Mouse (Mus musculus): Measurements from ENCODE around the gene Fosb. TPM values are rescaled to one million over a fixed set of nuclear protein-coding genes. Genes with fewer than 3 reads are reported as not detected.
A peak's percentile ranks its signal among the peaks of the same experiment; 100 is the strongest.

The Fosb gene
- polyA plus RNA-seq, 1 experiment = 2.1 TPM

DNA sequence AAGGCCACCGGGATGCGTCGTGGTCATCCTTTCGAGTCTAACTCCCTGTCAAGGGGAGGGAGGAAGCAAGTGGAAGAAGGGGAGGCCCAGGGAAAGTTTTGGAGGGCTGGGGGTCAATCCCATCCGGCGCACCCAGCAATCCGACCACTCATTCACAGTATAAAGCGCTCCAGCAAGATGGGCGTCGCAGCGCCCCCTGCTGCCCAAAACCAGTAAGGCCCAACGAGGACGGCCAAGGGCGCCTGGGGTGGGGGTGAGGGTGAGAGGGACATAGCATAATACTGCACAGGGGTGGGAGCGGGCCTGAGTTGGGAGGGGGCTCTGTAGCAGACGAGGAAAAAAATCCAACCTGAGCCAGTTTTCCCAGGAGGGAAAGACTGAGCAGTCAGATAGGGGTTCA lies 6.1 kb downstream of the Fosb start:
- Histone ChIP-seq H3K4me3 (ENCODE audit: insufficient read depth, low read length) (no peak overlapping the region), H3K4me1 (ENCODE audit: control insufficient read depth, insufficient read depth, low read length) (no peaks in the 10 kb centered on the region), H3K27ac (ENCODE audit: insufficient read depth, low read length) (no peak overlapping the region)
- TF ChIP-seq POLR2A (IDR thresholded peaks at IDR 0.05; ENCODE audit: low read depth, low read length) (no peak), CTCF (IDR thresholded peaks at IDR 0.05; ENCODE audit: borderline replicate concordance, insufficient read depth, low read length) (peak; percentile 74)

GRCm38 (mm10) chr7:19303046-19303305 lies 6.9 kb downstream of the Fosb start:
- no peaks in the 10 kb centered on the region for H3K4me1 ChIP-seq (ENCODE audit: control insufficient read depth, insufficient read depth, low read length)
- no peak overlapping the region for H3K4me3 ChIP-seq (ENCODE audit: insufficient read depth, low read length)
- TF ChIP-seq CTCF (IDR thresholded peaks at IDR 0.05; ENCODE audit: borderline replicate concordance, insufficient read depth, low read length) (no peak), POLR2A (IDR thresholded peaks at IDR 0.05; ENCODE audit: low read depth, low read length) (no peak)
- H3K27ac ChIP-seq (ENCODE audit: insufficient read depth, low read length) = no peak overlapping the region

GRCm38 (mm10) chr7:19302264-19303045 lies 7.4 kb downstream of the Fosb start:
- TF ChIP-seq CTCF (IDR thresholded peaks at IDR 0.05; ENCODE audit: borderline replicate concordance, insufficient read depth, low read length) (no peak), POLR2A (IDR thresholded peaks at IDR 0.05; ENCODE audit: low read depth, low read length) (no peak)
- Histone ChIP-seq H3K4me3 (ENCODE audit: insufficient read depth, low read length) (no peak overlapping the region), H3K27ac (ENCODE audit: insufficient read depth, low read length) (no peak overlapping the region), H3K4me1 (ENCODE audit: control insufficient read depth, insufficient read depth, low read length) (no peaks in the 10 kb centered on the region)

DNA sequence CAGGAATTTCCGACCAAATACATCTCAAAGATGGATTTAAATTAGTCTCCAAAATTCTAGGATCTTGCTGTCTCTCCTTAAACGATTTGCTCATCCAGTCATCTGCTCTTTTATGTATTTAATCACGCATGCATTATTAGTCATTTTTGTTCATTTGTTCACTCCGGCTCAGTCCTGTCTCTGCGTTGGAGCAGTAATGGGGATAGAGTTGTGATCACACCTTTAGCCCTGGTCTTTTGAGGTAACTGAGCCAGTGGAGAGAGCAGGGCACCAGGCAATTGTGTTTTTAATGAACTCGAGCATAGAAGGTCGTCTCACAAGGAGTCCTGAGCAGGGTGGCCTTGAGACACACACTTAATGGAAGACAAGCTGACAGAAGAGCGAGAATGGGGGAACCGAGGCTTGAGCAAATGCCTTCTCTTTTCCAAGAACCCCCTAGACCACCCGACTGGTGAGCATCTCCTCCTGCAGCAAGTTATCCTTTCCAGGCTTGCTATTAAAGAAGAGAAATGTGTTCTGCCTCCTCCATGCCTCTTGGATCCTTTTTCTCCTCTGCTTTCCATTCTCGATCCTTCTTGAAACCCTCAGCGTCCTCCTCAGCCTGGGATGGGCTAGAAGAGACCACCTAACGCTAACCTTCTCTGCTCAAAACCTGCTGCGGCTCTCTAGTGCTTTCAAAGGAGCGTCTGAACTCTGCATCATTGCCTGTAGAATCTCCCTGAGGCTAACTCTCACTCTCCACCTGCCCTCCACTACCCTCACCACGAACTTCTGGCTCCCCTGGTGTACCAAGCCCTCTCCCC lies 8.2 kb downstream of the Fosb start:
- no peak for TF ChIP-seq POLR2A (IDR thresholded peaks at IDR 0.05; ENCODE audit: low read depth, low read length)
- no peak for TF ChIP-seq CTCF (IDR thresholded peaks at IDR 0.05; ENCODE audit: borderline replicate concordance, insufficient read depth, low read length)
- H3K4me1 ChIP-seq (ENCODE audit: control insufficient read depth, insufficient read depth, low read length) = no peaks in the 10 kb centered on the region
- H3K4me3 ChIP-seq (ENCODE audit: insufficient read depth, low read length) = peak overlapping the region; percentile 15; the same call in 1 of the 2 replicates
- no peak overlapping the region for H3K27ac ChIP-seq (ENCODE audit: insufficient read depth, low read length)

DNA sequence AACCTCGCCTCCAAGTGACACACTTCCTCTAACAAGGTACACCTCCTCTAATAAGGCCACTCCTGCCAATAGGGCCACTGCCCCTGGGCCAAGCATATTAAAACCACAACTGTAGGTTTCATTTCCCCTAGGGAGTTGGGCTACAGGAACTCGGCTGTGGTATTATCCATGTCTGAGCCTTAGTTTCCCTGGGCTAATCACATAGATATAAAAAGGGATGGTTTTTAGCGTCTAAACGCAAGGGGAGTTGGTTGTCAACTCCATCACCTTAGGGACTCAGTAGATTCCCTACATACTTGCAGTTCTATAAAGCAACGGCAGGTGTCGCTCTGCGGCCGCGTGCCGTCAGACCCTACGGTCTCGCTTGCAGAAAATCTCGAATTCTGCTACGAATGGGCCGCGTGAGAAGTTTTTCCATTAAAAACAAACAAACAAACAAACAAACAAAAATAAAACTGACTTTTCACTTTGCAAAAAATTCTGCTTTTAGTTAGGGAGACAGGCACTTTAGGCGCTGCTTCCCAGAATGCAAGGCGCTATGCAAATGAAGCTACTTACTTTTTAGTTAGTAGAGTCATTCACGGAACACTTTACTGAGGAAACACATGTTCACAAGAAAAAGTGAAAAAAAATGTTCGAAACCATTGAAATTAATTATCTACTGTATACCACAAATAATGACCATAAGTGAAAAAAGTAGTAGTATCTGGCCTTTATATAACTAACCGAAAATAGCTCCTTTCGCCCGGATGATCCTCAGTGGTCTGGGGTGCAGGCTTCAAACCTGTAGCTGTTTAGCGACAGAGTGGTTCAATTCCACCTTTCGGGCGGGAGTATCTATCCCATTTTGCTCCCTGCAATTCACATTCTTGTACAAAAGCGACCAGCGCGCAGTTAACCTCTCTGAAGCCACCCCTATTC lies 9.1 kb downstream of the Fosb start:
- no peak overlapping the region for H3K27ac ChIP-seq (ENCODE audit: insufficient read depth, low read length)
- TF ChIP-seq POLR2A (IDR thresholded peaks at IDR 0.05; ENCODE audit: low read depth, low read length) (no peak), CTCF (IDR thresholded peaks at IDR 0.05; ENCODE audit: borderline replicate concordance, insufficient read depth, low read length) (peak; percentile 89)
- peak overlapping the region; percentile 49 for H3K4me3 ChIP-seq (ENCODE audit: insufficient read depth, low read length)
- no peaks in the 10 kb centered on the region for H3K4me1 ChIP-seq (ENCODE audit: control insufficient read depth, insufficient read depth, low read length)

DNA sequence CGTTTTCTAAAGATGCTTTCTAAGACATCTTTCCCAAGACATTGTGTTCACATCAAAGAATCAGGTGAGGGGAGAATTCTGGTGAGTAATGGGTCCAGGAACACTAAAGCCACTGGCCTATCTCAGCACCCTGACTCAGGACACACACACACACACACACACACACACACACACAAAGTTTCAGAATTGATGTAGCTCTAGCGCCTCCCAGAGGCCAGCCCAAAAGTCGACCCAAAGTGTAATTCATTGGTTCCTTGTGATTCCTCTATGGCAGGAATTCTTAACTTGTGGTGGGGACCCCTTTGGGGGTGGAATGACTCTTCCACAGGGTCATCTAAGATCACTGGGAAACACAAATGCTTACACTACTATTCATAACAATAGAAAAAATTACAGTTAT lies 10.7 kb downstream of the Fosb start:
- peak; percentile 49; the same call in 1 of the 2 replicates for TF ChIP-seq CTCF (IDR thresholded peaks at IDR 0.05; ENCODE audit: borderline replicate concordance, insufficient read depth, low read length)
- no peak for TF ChIP-seq POLR2A (IDR thresholded peaks at IDR 0.05; ENCODE audit: low read depth, low read length)
- Histone ChIP-seq H3K27ac (ENCODE audit: insufficient read depth, low read length) (no peak overlapping the region), H3K4me1 (ENCODE audit: control insufficient read depth, insufficient read depth, low read length) (no peaks in the 10 kb centered on the region), H3K4me3 (ENCODE audit: insufficient read depth, low read length) (no peak overlapping the region)

- TF ChIP-seq POLR2A (IDR thresholded peaks at IDR 0.05; ENCODE audit: low read depth, low read length) = no peak
- no peak for TF ChIP-seq CTCF (IDR thresholded peaks at IDR 0.05; ENCODE audit: borderline replicate concordance, insufficient read depth, low read length)
- Histone ChIP-seq H3K4me1 (ENCODE audit: control insufficient read depth, insufficient read depth, low read length) (no peaks in the 10 kb centered on the region), H3K27ac (ENCODE audit: insufficient read depth, low read length) (no peak overlapping the region), H3K4me3 (ENCODE audit: insufficient read depth, low read length) (no peak overlapping the region)
Observed at GRCm38 (mm10) chr7:19297794-19298193, 12.1 kb downstream of the Fosb start.

DNA sequence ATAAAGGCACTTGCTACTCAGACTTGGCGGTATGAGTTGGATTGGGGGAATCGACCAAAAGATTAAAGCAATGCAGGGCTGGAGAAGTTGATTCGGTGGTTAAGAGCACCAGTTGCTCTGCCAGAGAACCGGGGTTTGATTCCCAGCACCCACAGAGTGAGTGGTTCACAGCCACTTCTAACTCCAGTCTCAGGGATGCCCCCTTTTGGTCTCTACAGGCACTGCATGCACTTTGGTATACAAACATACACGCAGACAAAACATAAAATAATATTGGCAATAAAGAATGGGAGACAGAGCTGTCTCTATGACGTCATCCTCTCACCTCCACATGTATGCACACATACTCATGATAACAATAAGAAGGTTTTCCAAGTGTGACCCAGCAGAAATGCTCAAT lies 12.8 kb downstream of the Fosb start:
- no peak for TF ChIP-seq POLR2A (IDR thresholded peaks at IDR 0.05; ENCODE audit: low read depth, low read length)
- TF ChIP-seq CTCF (IDR thresholded peaks at IDR 0.05; ENCODE audit: borderline replicate concordance, insufficient read depth, low read length) = no peak
- no peaks in the 10 kb centered on the region for H3K4me1 ChIP-seq (ENCODE audit: control insufficient read depth, insufficient read depth, low read length)

GRCm38 (mm10) chr7:19295503-19296185 lies 14.2 kb downstream of the Fosb start:
- H3K4me3 ChIP-seq (ENCODE audit: insufficient read depth, low read length) = no peak overlapping the region
- TF ChIP-seq CTCF (IDR thresholded peaks at IDR 0.05; ENCODE audit: borderline replicate concordance, insufficient read depth, low read length) = peak; percentile 78; the same call in 1 of the 2 replicates
- TF ChIP-seq POLR2A (IDR thresholded peaks at IDR 0.05; ENCODE audit: low read depth, low read length) = peak; percentile 38; the same call in 1 of the 2 replicates
- no peak overlapping the region for H3K27ac ChIP-seq (ENCODE audit: insufficient read depth, low read length)
- H3K4me1 ChIP-seq (ENCODE audit: control insufficient read depth, insufficient read depth, low read length) = no peaks in the 10 kb centered on the region

More for the DNA sequence above, 12.8 kb downstream of the Fosb start:
- no peak overlapping the region for H3K4me3 ChIP-seq (ENCODE audit: insufficient read depth, low read length)
- H3K27ac ChIP-seq (ENCODE audit: insufficient read depth, low read length) = no peak overlapping the region

Measured in embryonic fibroblast, embryonic 13.5 days (primary cell).